Mouse (Mus musculus) midbrain, embryonic 16.5 days (tissue): ENCODE measurements at regions not wholly inside any gene's neighbourhood (a gene's known extent, or its start where the extent isn't known, plus 50 kb on each side); places are given as distances from the start of the nearest gene placed in this dataset.
A peak's percentile ranks its signal among the peaks of the same experiment; 100 is the strongest.

ENCODE experiments used
- ATAC-seq: fragments of 200-750 bp; cut with Nextera tagmentation; 2 replicates; pipeline ENCODE4 v1.8.0; 2017; ENCODE audit warnings: moderate TSS enrichment
- H3K27ac ChIP-seq: fragments of 300-500 bp; sonication (generic); 2 replicates; pipeline ENCODE4 v1.5.1; 2014; ENCODE audit warnings: mild to moderate bottlenecking, low read length, mixed read lengths
- H3K27me3 ChIP-seq: fragments of 300-500 bp; sonication (generic); 2 replicates; pipeline ENCODE4 v1.6.1; 2014; ENCODE audit warnings: low read depth, low read length, mixed read lengths; ENCODE audit not compliant: control insufficient read depth, insufficient read depth
- H3K36me3 ChIP-seq: fragments of 300-500 bp; sonication (generic); 2 replicates; pipeline ENCODE4 v1.6.1; 2014; ENCODE audit warnings: mild to moderate bottlenecking, low read length, moderate library complexity, mixed read lengths; ENCODE audit not compliant: control insufficient read depth, insufficient read depth
- H3K4me1 ChIP-seq: fragments of 300-500 bp; sonication (generic); 2 replicates; pipeline ENCODE4 v1.6.1; 2014; ENCODE audit warnings: mild to moderate bottlenecking, low read length, mixed read lengths; ENCODE audit not compliant: control insufficient read depth, insufficient read depth
- H3K4me2 ChIP-seq: fragments of 300-500 bp; sonication (generic); 2 replicates; pipeline ENCODE4 v1.6.1; 2014; ENCODE audit warnings: mild to moderate bottlenecking, low read length, mixed read lengths
- H3K4me3 ChIP-seq: fragments of 300-500 bp; sonication (generic); 2 replicates; pipeline ENCODE4 v1.5.1; 2014; ENCODE audit warnings: low read depth, mild to moderate bottlenecking, low read length, moderate library complexity, mixed read lengths
- H3K9ac ChIP-seq: fragments of 300-500 bp; sonication (generic); 2 replicates; pipeline ENCODE4 v1.6.1; 2014; ENCODE audit warnings: low read depth, low read length, mixed read lengths
- H3K9me3 ChIP-seq: fragments of 300-500 bp; sonication (generic); replicated peaks from 2 replicates; pipeline ENCODE4 v1.6.1; 2014; ENCODE audit warnings: mild to moderate bottlenecking, low read length, mixed read lengths; ENCODE audit not compliant: control insufficient read depth, poor library complexity, severe bottlenecking
- WGBS: fragments of 180-500 bp; shearing (Covaris S2); extraction: QIAGEN DNeasy Blood & Tissue Kit; methylation state at CpG from one replicate; pipeline ENCODE4 v1.1.7; 2014; 5-methylcytosine and 5-hydroxymethylcytosine counted together

DNA sequence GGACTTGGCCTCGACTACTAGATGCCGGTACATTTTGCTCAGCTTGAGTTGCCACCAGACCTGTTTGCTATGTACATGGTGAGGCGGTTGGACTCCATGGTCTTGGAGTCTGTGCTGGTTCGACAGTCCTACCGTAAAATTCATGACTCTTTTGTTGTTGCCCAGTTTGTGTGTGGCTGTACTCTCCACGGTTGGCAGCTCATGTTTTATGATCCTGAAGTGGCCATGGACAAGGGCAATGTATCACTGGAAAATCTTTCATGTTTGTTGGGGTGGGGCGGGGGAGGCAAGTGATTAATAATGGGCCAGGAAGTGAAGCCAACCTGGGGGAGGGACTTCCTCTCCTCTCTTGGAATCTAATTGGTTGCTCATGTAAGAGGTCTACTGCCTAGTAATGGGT lies 147.0 kb upstream of the Fbxo11 start:
- no peaks in the 10 kb centered on the region for H3K4me1 ChIP-seq
- WGBS: 93% methylated on average over 7 of the region's 7 CpGs
- ATAC-seq: no peak

GRCm38 (mm10) chr17:88214746-88215145 lies 149.7 kb upstream of the Fbxo11 start:
- no peak for ATAC-seq
- WGBS: 85% methylated on average over 9 of the region's 9 CpGs
- Histone ChIP-seq H3K27ac (no peak overlapping the region), H3K9ac (no peak overlapping the region), H3K36me3 (no peaks in the 10 kb centered on the region), H3K4me2 (no peak overlapping the region), H3K27me3 (no peaks in the 10 kb centered on the region), H3K4me1 (no peaks in the 10 kb centered on the region), H3K4me3 (no peak overlapping the region), H3K9me3 (no peaks in the 10 kb centered on the region)

More for the DNA sequence above, 147.0 kb upstream of the Fbxo11 start:
- H3K4me2 ChIP-seq: no peak overlapping the region
- no peak overlapping the region for H3K9ac ChIP-seq
- H3K9me3 ChIP-seq: no peaks in the 10 kb centered on the region
- no peaks in the 10 kb centered on the region for H3K36me3 ChIP-seq
- H3K27ac ChIP-seq: no peak overlapping the region
- H3K27me3 ChIP-seq: no peaks in the 10 kb centered on the region
- H3K4me3 ChIP-seq: no peak overlapping the region

- no peaks in the 10 kb centered on the region for H3K27me3 ChIP-seq
- no peak overlapping the region for H3K4me3 ChIP-seq
- H3K4me1 ChIP-seq: no peaks in the 10 kb centered on the region
- no peaks in the 10 kb centered on the region for H3K36me3 ChIP-seq
- no peak overlapping the region for H3K4me2 ChIP-seq
- 85% methylated on average over 5 of the region's 5 CpGs for WGBS
- no peak overlapping the region for H3K9ac ChIP-seq
- no peak for ATAC-seq
- no peak overlapping the region for H3K27ac ChIP-seq
- H3K9me3 ChIP-seq: no peaks in the 10 kb centered on the region
Measured at GRCm38 (mm10) chr17:88222379-88222955, 157.4 kb upstream of the Fbxo11 start.

- no peaks in the 10 kb centered on the region for H3K27me3 ChIP-seq
- no peak overlapping the region for H3K4me2 ChIP-seq
- H3K4me3 ChIP-seq: no peak overlapping the region
- 85% methylated on average over 8 of the region's 8 CpGs for WGBS
- H3K9ac ChIP-seq: no peak overlapping the region
- no peak overlapping the region for H3K27ac ChIP-seq
- ATAC-seq: no peak
- H3K36me3 ChIP-seq: no peaks in the 10 kb centered on the region
- H3K9me3 ChIP-seq: no peaks in the 10 kb centered on the region
- H3K4me1 ChIP-seq: no peaks in the 10 kb centered on the region
Measured at GRCm38 (mm10) chr17:88240476-88240875, 175.4 kb upstream of the Fbxo11 start.

- no peak overlapping the region for H3K9ac ChIP-seq
- ATAC-seq: no peak
- H3K27ac ChIP-seq: no peak overlapping the region
- WGBS: 76% methylated on average over 5 of the region's 5 CpGs
- no peaks in the 10 kb centered on the region for H3K36me3 ChIP-seq
- H3K27me3 ChIP-seq: no peaks in the 10 kb centered on the region
- no peak overlapping the region for H3K4me2 ChIP-seq
- H3K4me3 ChIP-seq: no peak overlapping the region
- H3K4me1 ChIP-seq: no peaks in the 10 kb centered on the region
- no peaks in the 10 kb centered on the region for H3K9me3 ChIP-seq
Measured at GRCm38 (mm10) chr17:88248625-88249024, 183.5 kb upstream of the Fbxo11 start.

- Histone ChIP-seq H3K36me3 (no peaks in the 10 kb centered on the region), H3K27me3 (no peaks in the 10 kb centered on the region), H3K9me3 (no peaks in the 10 kb centered on the region), H3K4me2 (peak overlapping the region; percentile 45), H3K4me3 (peak overlapping the region; percentile 24), H3K4me1 (peaks cover 3% of the 10 kb centered on the region), H3K27ac (no peak overlapping the region), H3K9ac (no peak overlapping the region)
- 15% methylated on average over 17 of the region's 17 CpGs for WGBS
- peak; percentile 37 for ATAC-seq
Measured at GRCm38 (mm10) chr17:88251949-88252521, 186.9 kb upstream of the Fbxo11 start.

DNA sequence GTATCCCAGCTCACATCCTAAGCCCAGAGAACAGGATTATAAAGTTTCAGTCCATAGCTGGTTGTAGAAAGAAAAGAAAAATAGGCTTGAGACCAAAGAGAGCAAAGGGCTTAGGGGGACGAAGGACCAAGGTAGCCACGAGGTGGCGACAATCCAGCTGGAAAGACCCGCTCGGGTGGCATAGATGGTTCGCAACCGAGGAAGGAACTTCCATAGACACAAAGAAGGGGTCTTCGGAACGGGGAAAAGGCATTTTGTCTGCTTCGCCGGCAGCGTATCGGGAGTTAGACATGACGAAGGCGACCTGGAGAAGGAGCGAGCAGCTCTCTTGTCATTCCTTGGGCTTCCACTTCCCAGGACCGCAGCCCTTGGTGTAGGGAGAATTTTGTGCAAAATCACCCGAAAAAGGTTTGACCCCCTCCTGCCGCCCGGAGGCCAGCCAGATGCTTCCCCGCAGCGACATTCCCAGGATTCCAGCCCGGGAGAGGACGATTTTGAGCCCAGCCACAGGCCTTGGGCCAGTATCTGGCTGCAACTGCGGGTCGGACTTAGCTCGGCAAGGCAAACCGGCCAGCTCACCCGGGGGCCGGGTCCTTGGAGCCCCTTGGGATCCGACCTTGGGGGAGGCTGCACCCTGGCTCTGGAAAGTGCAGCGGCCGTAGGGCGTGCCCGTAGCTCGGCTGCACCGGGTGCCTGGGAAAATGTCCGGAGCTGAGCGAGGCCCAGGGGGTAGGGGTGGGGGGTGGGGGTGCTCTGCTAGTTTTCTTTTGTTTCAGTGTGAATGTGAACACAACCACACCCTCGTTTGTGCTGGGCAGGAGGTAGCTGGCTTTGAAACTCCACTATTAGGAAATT lies 184.5 kb upstream of the Foxn2 start:
- Histone ChIP-seq H3K9me3 (no peaks in the 10 kb centered on the region), H3K4me2 (peak overlapping the region; percentile 78), H3K4me3 (peak overlapping the region; percentile 78), H3K9ac (peak overlapping the region; percentile 99), H3K4me1 (peaks cover 7% of the 10 kb centered on the region), H3K36me3 (no peaks in the 10 kb centered on the region), H3K27me3 (no peaks in the 10 kb centered on the region), H3K27ac (peak overlapping the region; percentile 98)
- ATAC-seq: peak; percentile 87
- under 1% methylated on average over 40 of the region's 40 CpGs for WGBS

GRCm38 (mm10) chr17:88256599-88257544 lies 183.6 kb upstream of the Foxn2 start:
- H3K4me1 ChIP-seq: peaks cover 7% of the 10 kb centered on the region
- WGBS: 2% methylated on average over 18 of the region's 18 CpGs
- peak overlapping the region; percentile 78 for H3K4me3 ChIP-seq
- peak overlapping the region; percentile 98 for H3K27ac ChIP-seq
- H3K4me2 ChIP-seq: peak overlapping the region; percentile 78
- no peaks in the 10 kb centered on the region for H3K27me3 ChIP-seq
- H3K36me3 ChIP-seq: no peaks in the 10 kb centered on the region
- peak overlapping the region; percentile 99 for H3K9ac ChIP-seq
- H3K9me3 ChIP-seq: no peaks in the 10 kb centered on the region
- ATAC-seq: peak; percentile 73
